Mouse (Mus musculus) MEL (cell line): ENCODE measurements around the gene Tgfbi.

Source experiments
- CTCF ChIP-seq, 3 experiments: IDR thresholded peaks in 2 of 3; conservative IDR thresholded peaks in 1 of 3; 2 replicates each; pipeline ENCODE4 v1.5.1; 2011 to 2012; ENCODE audit warnings: low read length in 3 of 3, low read depth in 2 of 3, mild to moderate bottlenecking in 2 of 3, improper control_type of control experiment in 1 of 3, inconsistent platforms in 1 of 3, mixed read lengths in 1 of 3, moderate library complexity in 1 of 3; ENCODE audit not compliant: control insufficient read depth in 1 of 3, insufficient read depth in 1 of 3, poor library complexity in 1 of 3, severe bottlenecking in 1 of 3
- GABPA ChIP-seq: IDR thresholded peaks from 2 replicates; pipeline ENCODE4 v1.6.1; 2012; ENCODE audit warnings: low read depth, mild to moderate bottlenecking, inconsistent platforms, low read length, improper control_type of control experiment, moderate library complexity
- GATA1 ChIP-seq: IDR thresholded peaks from 2 replicates; pipeline ENCODE4 v1.6.1; 2011; ENCODE audit warnings: low read depth, low read length, improper control_type of control experiment
- MEF2A ChIP-seq: IDR thresholded peaks from 2 replicates; pipeline ENCODE4 v1.6.1; 2014; ENCODE audit warnings: low read depth, mild to moderate bottlenecking, inconsistent platforms, low read length, improper control_type of control experiment; ENCODE audit not compliant: poor library complexity, insufficient replicate concordance, severe bottlenecking; ENCODE audit errors: extremely low read depth
- POLR2A ChIP-seq, 2 experiments: IDR thresholded peaks; 2 replicates each; pipeline ENCODE4 v1.6.1; 2011 to 2012; ENCODE audit warnings: low read length in 2 of 2, mild to moderate bottlenecking in 2 of 2, control low read depth in 1 of 2, improper control_type of control experiment in 1 of 2, low read depth in 1 of 2, moderate library complexity in 1 of 2; ENCODE audit not compliant: control insufficient read depth in 1 of 2, insufficient read depth in 1 of 2, poor library complexity in 1 of 2
- USF1 ChIP-seq: IDR thresholded peaks from 2 replicates; pipeline ENCODE4 v1.6.1; 2014; ENCODE audit warnings: low read depth, mild to moderate bottlenecking, inconsistent platforms, low read length, improper control_type of control experiment, moderate library complexity

GRCm38 (mm10) chr13:56599511-56599910 lies 9.8 kb upstream of the Tgfbi start:
- TF ChIP-seq CTCF (IDR thresholded peaks at IDR 0.05 in 2 of 3, conservative IDR thresholded peaks at IDR 0.05 in 1 of 3; ENCODE audit: control insufficient read depth in 1 of 3, insufficient read depth in 1 of 3, low read depth in 2 of 3, low read length in 3 of 3, poor library complexity in 1 of 3, severe bottlenecking in 1 of 3) (no peak), POLR2A (IDR thresholded peaks at IDR 0.05; ENCODE audit: control insufficient read depth in 1 of 2, insufficient read depth in 1 of 2, low read depth in 1 of 2, low read length in 2 of 2, poor library complexity in 1 of 2) (no peak), USF1 (no peak), GATA1 (no peak), MEF2A (no peak), GABPA (no peak)
